In genomic region chr8:120290614-120291013, GRCm38 (mm10) we compare ENCODE assay signal across 10 mouse cellular contexts.
DNase-seq lines count a peak whose midpoint lies in the region; ATAC-seq lines count a peak whose summit lies in the region.
"Had no signal": no experiment of that assay in that cellular context is flagged by ENCODE, and none has a peak within 500 bp of the region (broad histone marks: within the 10 kb centered on the region; RNA-seq: fewer than 3 reads in every experiment).

No protein-coding gene starts in this region.

- no peak overlapping the region for H3K4me3 ChIP-seq in heart, embryonic 13.5 days
- no peak overlapping the region for H3K4me3 ChIP-seq in lung, embryonic 16.5 days (ENCODE audit: low read length)
- no peak overlapping the region for H3K4me3 ChIP-seq in limb, embryonic 13.5 days
- H3K4me3 ChIP-seq in midbrain, embryonic 11.5 days (ENCODE audit: low read depth, low read length) = no peak overlapping the region
- H3K4me3 ChIP-seq: myocyte had no signal

- H3K27me3 ChIP-seq in heart, embryonic 13.5 days (replicated peaks) = no peaks in the 10 kb centered on the region
- H3K27me3 ChIP-seq in lung, embryonic 16.5 days (ENCODE audit: control insufficient read depth, insufficient read depth, low read depth, low read length) = no peaks in the 10 kb centered on the region
- H3K27me3 ChIP-seq in limb, embryonic 13.5 days = no peaks in the 10 kb centered on the region
- H3K27me3 ChIP-seq in midbrain, embryonic 11.5 days (ENCODE audit: control insufficient read depth, insufficient read depth, low read length) = no peaks in the 10 kb centered on the region

- peak overlapping the region; percentile 56 for H3K9ac ChIP-seq in heart, embryonic 13.5 days
- H3K9ac ChIP-seq in lung, embryonic 16.5 days (ENCODE audit: low read length) = 0 out of 2 replicates have a peak overlapping the region, but pooled peaks have one; percentile 3
- 0 out of 2 replicates have a peak overlapping the region, but pooled peaks have one; percentile 19 for H3K9ac ChIP-seq in limb, embryonic 13.5 days
- H3K9ac ChIP-seq in midbrain, embryonic 11.5 days (ENCODE audit: low read length) = no peak overlapping the region

- peaks cover 90% of the 10 kb centered on the region for H3K4me1 ChIP-seq in heart, embryonic 13.5 days
- H3K4me1 ChIP-seq in lung, embryonic 16.5 days (replicated peaks; ENCODE audit: control insufficient read depth, insufficient read depth, low read length) = peaks cover 59% of the 10 kb centered on the region
- H3K4me1 ChIP-seq in limb, embryonic 13.5 days = peaks cover 94% of the 10 kb centered on the region
- peaks cover 73% of the 10 kb centered on the region for H3K4me1 ChIP-seq in midbrain, embryonic 11.5 days (ENCODE audit: control insufficient read depth, insufficient read depth, low read length)

- no peaks in the 10 kb centered on the region for H3K9me3 ChIP-seq in heart, embryonic 13.5 days
- H3K9me3 ChIP-seq in lung, embryonic 16.5 days (ENCODE audit: control insufficient read depth, low read length) = no peaks in the 10 kb centered on the region
- H3K9me3 ChIP-seq in limb, embryonic 13.5 days = no peaks in the 10 kb centered on the region
- no peaks in the 10 kb centered on the region for H3K9me3 ChIP-seq in midbrain, embryonic 11.5 days (ENCODE audit: control insufficient read depth, low read length)

- 65% methylated on average over 15 of the region's 15 CpGs for WGBS in heart, embryonic 13.5 days
- WGBS in lung, embryonic 16.5 days = 63% methylated on average over 15 of the region's 15 CpGs
- 66% methylated on average over 15 of the region's 15 CpGs for WGBS in limb, embryonic 13.5 days
- WGBS in midbrain, embryonic 11.5 days = 67% methylated on average over 15 of the region's 15 CpGs

- DNase-seq in heart, adult 8-10 months (ENCODE audit: low spot score) = no peak
- no peak for DNase-seq in lung, postnatal 10 days
- no peak for DNase-seq in midbrain, embryonic 11.5 days (ENCODE audit: low spot score, missing footprints)
- no peak for DNase-seq in testis, postnatal 14 days (ENCODE audit: low spot score)
- DNase-seq: kidney, postnatal 4 days; retina, postnatal 1 day had no signal

- ATAC-seq in heart, embryonic 13.5 days (ENCODE audit: extremely low read depth, insufficient number of reproducible peaks, low FRiP score, low TSS enrichment) = no peak
- no peak for ATAC-seq in lung, embryonic 16.5 days (ENCODE audit: low read depth)
- no peak for ATAC-seq in limb, embryonic 13.5 days (ENCODE audit: low FRiP score, low read depth)
- ATAC-seq in midbrain, embryonic 11.5 days (ENCODE audit: low FRiP score) = no peak

- H3K27ac ChIP-seq in heart, embryonic 13.5 days (replicated peaks) = peak overlapping the region; percentile 90
- peak overlapping the region; percentile 50; the same call in 1 of the 2 replicates for H3K27ac ChIP-seq in lung, embryonic 16.5 days (ENCODE audit: low read length)
- H3K27ac ChIP-seq in limb, embryonic 13.5 days = no peak overlapping the region
- H3K27ac ChIP-seq in midbrain, embryonic 11.5 days (ENCODE audit: low read depth, low read length) = peak overlapping the region; percentile 35; the same call in 1 of the 2 replicates

- H3K36me3 ChIP-seq in heart, embryonic 13.5 days = no peaks in the 10 kb centered on the region
- no peaks in the 10 kb centered on the region for H3K36me3 ChIP-seq in lung, embryonic 16.5 days (ENCODE audit: control insufficient read depth, insufficient read depth, low read length)
- H3K36me3 ChIP-seq in limb, embryonic 13.5 days = no peaks in the 10 kb centered on the region
- H3K36me3 ChIP-seq in midbrain, embryonic 11.5 days (ENCODE audit: control insufficient read depth, insufficient read depth, low read length) = no peaks in the 10 kb centered on the region

- H3K4me2 ChIP-seq in heart, embryonic 13.5 days = peak overlapping the region; percentile 14; the same call in 1 of the 2 replicates
- H3K4me2 ChIP-seq in lung, embryonic 16.5 days (ENCODE audit: low read depth, low read length) = no peak overlapping the region
- H3K4me2 ChIP-seq in limb, embryonic 13.5 days (replicated peaks) = no peak overlapping the region
- no peak overlapping the region for H3K4me2 ChIP-seq in midbrain, embryonic 11.5 days
